Mouse (Mus musculus): ENCODE data around the gene Cdkn2d. TPM values are rescaled to one million over a fixed set of nuclear protein-coding genes. Genes with fewer than 3 reads are reported as not detected.

Cdkn2d gene
- polyA plus RNA-seq, 1 experiment: 27.5 TPM

DNA sequence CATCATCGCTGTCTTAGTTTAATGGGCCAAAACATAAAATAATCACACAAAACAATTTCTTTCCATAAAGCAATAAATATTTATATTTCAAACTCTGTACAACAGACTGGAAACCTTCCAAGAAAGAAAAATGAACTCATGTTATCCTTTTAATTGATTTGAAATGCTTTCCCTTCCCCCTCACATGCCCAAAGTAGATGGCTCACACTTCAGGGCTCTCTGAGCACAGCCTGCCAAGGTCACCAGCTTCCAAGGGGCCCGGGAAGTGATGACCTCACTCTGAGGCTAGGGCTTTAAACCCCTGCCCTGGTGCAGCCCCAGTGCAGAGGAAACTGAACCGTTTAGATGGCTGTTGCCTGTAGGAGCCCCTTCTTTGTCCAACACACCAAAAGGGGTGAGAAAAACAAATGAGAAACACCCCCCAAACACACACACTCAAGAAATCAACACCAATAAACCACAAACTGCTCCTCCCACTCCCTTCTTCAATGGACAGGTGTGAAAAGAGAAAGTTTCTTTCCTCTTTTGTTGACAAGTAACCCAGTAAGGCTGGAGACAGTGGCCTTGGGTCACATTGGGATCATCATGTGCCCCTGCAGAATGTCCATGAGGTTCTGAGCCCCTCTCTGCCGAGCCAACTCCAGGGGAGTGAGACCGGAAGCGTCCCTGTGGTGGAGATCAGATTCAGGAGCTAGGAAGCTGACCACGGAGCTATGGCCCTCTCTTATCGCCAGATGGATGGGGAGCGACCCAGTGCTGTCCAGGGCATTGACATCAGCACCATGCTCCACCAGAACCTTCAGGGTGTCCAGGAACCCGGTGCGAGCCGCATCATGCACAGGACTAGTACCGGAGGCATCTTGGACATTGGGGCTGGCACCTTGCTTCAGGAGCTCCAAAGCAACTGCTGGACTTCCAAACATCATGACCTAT is 2.5 kb downstream of the Cdkn2d start:
- TF ChIP-seq GATA1 (IDR thresholded peaks at IDR 0.05; ENCODE audit: low read length): no peak

- no peak for TF ChIP-seq GATA1 (IDR thresholded peaks at IDR 0.05; ENCODE audit: low read length)
Measured at GRCm38 (mm10) chr9:21287571-21288402, 3.4 kb downstream of the Cdkn2d start, which contains the start of gene Kri1. Gene Kri1 (minus strand): TSS chr9:21287969.

- TF ChIP-seq GATA1 (IDR thresholded peaks at IDR 0.05; ENCODE audit: low read length): peak; percentile 77
Measured at GRCm38 (mm10) chr9:21286753-21287152, 4.5 kb downstream of the Cdkn2d start.

DNA sequence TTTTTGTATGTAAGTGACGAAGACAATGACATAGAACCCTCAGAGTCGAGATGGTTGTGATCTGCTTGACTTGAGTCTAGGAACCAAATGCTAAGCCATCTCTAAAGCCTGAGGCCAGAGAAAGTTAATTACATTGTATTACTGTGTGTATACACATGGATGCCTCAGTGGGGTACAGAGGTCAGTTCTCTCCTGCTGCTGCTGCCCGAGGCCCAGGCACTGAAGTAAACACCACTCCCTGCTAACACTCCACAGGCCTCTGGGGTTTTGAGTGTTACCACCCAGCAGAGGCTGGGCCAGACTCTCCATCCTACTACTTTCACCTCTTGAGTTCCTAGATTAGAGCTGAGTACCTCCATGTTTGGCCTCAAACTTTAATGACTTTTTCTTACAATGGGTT is 7.2 kb downstream of the Cdkn2d start:
- TF ChIP-seq GATA1 (IDR thresholded peaks at IDR 0.05; ENCODE audit: low read length): no peak

DNA sequence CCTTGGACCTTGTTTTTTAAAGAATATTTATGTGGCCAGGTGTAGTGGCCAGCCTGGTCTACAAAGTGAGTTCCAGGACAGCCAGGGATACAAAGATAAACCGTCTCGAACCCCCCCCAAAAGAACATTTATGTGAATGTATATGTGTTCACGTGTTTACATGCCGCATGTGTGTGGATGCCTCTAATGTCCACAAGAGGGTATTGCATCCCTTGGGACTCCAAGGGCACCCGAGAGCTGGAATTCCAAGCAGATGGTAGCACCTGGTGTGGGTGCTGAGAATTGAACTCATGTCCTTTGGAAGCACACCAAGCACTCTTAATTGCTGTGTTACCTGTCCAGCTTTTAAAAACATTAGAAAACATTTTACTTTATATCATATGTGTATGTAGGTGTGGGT is 7.6 kb downstream of the Cdkn2d start:
- no peak for TF ChIP-seq GATA1 (IDR thresholded peaks at IDR 0.05; ENCODE audit: low read length)

- TF ChIP-seq GATA1 (IDR thresholded peaks at IDR 0.05; ENCODE audit: low read length): no peak
Measured at GRCm38 (mm10) chr9:21277776-21278175, 13.4 kb downstream of the Cdkn2d start.

DNA sequence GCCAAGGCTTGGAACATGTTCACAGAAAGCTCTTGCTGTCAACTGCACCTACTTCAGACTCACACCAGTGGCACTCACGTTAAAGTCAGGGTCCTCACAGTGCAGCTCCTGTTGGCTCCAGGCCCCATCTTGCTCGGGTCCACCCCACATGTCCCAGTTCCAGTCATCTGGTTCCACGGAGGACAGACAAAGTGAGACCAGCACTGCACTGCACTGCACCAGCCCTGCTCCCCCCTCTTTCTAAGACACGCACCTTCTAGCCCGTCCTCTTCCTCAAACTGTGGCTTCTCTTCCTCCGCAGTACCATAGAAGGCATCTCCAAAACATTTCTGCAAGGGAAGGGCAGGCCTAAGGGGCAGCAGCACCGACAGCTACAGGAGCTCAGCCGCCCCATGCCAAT is 14.9 kb downstream of the Cdkn2d start:
- no peak for TF ChIP-seq GATA1 (IDR thresholded peaks at IDR 0.05; ENCODE audit: low read length)

- TF ChIP-seq GATA1 (IDR thresholded peaks at IDR 0.05; ENCODE audit: low read length): no peak
Measured at GRCm38 (mm10) chr9:21275727-21276126, 15.5 kb downstream of the Cdkn2d start.

GRCm38 (mm10) chr9:21275013-21275710 is 16.0 kb downstream of the Cdkn2d start:
- no peak for TF ChIP-seq GATA1 (IDR thresholded peaks at IDR 0.05; ENCODE audit: low read length)

- TF ChIP-seq GATA1 (IDR thresholded peaks at IDR 0.05; ENCODE audit: low read length): no peak
Measured at GRCm38 (mm10) chr9:21274336-21274735, 16.9 kb downstream of the Cdkn2d start.

- no peak for TF ChIP-seq GATA1 (IDR thresholded peaks at IDR 0.05; ENCODE audit: low read length)
Measured at GRCm38 (mm10) chr9:21273520-21274228, 17.5 kb downstream of the Cdkn2d start.

DNA sequence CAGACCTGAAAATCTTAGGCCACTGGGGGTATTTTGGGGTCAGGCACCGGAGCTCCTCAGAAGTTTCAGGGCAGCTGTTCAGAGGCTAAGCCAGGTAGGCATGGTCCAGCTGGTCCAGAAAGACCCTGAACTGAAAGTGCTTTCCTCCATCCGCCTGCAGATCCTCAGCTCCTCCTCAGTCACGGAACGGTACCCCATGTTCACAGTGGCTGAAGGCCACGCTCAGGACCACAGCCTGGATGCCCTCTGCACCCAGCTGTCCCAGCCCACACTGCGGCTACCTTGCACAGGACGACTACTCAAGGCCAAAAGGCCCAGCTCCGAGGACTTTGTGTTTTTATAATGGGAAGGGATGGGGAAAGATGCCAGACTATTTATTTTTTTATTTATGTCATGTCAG is 18.1 kb downstream of the Cdkn2d start:
- TF ChIP-seq GATA1 (IDR thresholded peaks at IDR 0.05; ENCODE audit: low read length): no peak

DNA sequence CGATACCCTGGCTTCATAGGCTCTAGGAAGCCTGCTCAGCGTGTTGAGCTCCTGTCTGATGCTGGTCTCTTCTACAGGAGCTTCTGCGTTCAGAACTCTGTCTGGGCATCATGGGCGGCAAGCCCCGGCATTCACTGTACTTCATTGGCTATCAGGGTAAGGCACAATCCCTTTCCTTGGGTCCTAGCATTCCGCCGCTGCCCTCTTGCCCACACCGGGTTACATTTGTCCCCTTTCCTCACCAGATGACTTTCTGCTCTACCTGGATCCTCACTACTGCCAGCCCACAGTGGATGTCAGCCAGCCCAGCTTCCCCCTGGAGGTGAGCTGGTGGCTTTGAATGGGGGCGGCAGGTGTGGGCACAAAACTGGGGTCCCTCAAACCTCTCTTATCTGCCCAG is 18.8 kb downstream of the Cdkn2d start:
- no peak for TF ChIP-seq GATA1 (IDR thresholded peaks at IDR 0.05; ENCODE audit: low read length)

DNA sequence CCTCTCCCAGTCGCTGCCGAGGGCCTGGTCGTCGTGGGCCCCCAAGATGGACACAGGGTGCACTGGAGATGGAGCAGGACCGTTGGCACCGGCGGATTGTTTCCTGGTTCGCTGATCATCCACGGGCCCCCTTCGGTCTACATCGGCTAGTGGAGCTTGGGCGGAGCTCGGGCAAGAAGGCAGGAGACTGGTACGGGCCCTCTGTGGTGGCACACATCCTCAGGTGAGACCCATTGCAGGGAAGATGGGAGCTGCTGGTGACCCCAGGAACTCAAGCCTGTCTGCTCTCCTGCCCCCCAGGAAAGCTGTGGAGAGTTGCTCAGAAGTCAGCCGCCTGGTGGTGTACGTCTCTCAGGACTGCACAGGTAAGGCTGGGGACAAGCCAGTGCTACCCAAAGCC is 22.9 kb downstream of the Cdkn2d start:
- TF ChIP-seq GATA1 (IDR thresholded peaks at IDR 0.05; ENCODE audit: low read length): no peak

GRCm38 (mm10) chr9:21266889-21267288 is 24.3 kb downstream of the Cdkn2d start:
- no peak for TF ChIP-seq GATA1 (IDR thresholded peaks at IDR 0.05; ENCODE audit: low read length)
